Mouse (Mus musculus) myocyte (in vitro differentiated cells): ENCODE measurements around the gene Golga2. TPM values are rescaled to one million over a fixed set of nuclear protein-coding genes. Genes with fewer than 3 reads are reported as not detected.
A peak's percentile ranks its signal among the peaks of the same experiment; 100 is the strongest.
"Not testable (repeated sequence)": the region's sequence is repeated elsewhere in the genome, so short reads cannot be mapped to it uniquely, and the experiment has no call there.

ENCODE experiments used
- H3K27me3 ChIP-seq: one replicate; pipeline ENCODE4 v1.6.1; 2011; ENCODE audit not compliant: control insufficient read depth, insufficient read depth, insufficient read length
- H3K36me3 ChIP-seq: one replicate; pipeline ENCODE4 v1.6.1; 2011; ENCODE audit not compliant: control insufficient read depth, insufficient read depth
- H3K4me2 ChIP-seq: one replicate; pipeline ENCODE4 v1.6.1; 2011; ENCODE audit warnings: low read depth, control low read depth
- H3K4me3 ChIP-seq: one replicate; pipeline ENCODE4 v1.5.1; 2011; ENCODE audit warnings: mild to moderate bottlenecking, control low read depth, moderate library complexity
- H3K79me2 ChIP-seq: one replicate; pipeline ENCODE4 v1.6.1; 2011; ENCODE audit not compliant: control insufficient read depth, insufficient read depth
- H3ac ChIP-seq: one replicate; pipeline ENCODE4 v1.6.1; 2011; ENCODE audit not compliant: control insufficient read depth, insufficient read length
- CEBPB ChIP-seq: IDR thresholded peaks from 2 replicates; pipeline ENCODE4 v1.6.1; 2011; ENCODE audit warnings: mild to moderate bottlenecking, moderate library complexity; ENCODE audit not compliant: poor library complexity, insufficient read depth, severe bottlenecking
- E2F4 ChIP-seq: IDR thresholded peaks from one replicate; pipeline ENCODE4 v1.6.1; 2011; ENCODE audit warnings: mild to moderate bottlenecking, control low read depth, moderate library complexity; ENCODE audit not compliant: insufficient read depth
- MAX ChIP-seq: IDR thresholded peaks from one replicate; pipeline ENCODE4 v1.6.1; 2011; ENCODE audit warnings: low read depth, mild to moderate bottlenecking, control low read depth
- MYOD1 ChIP-seq, 3 experiments: IDR thresholded peaks; one replicate each; pipeline ENCODE4 v1.6.1; 2011; ENCODE audit warnings: control low read depth in 2 of 3, low read depth in 2 of 3, mild to moderate bottlenecking in 2 of 3, moderate library complexity in 1 of 3; ENCODE audit not compliant: insufficient read length in 2 of 3, control insufficient read depth in 1 of 3
- MYOG ChIP-seq, 3 experiments: IDR thresholded peaks; one replicate each; pipeline ENCODE4 v1.6.1; 2011; ENCODE audit warnings: control low read depth in 2 of 3, low read depth in 2 of 3, mild to moderate bottlenecking in 2 of 3; ENCODE audit not compliant: insufficient read length in 2 of 3, control insufficient read depth in 1 of 3, insufficient read depth in 1 of 3
- POLR2A ChIP-seq: IDR thresholded peaks from one replicate; pipeline ENCODE4 v1.6.1; 2011; ENCODE audit warnings: low read depth, mild to moderate bottlenecking, control low read depth, moderate library complexity; ENCODE audit not compliant: insufficient read length
- POLR2AphosphoS2 ChIP-seq: IDR thresholded peaks from one replicate; pipeline ENCODE4 v1.6.1; 2011; ENCODE audit warnings: low read depth, control low read depth; ENCODE audit not compliant: insufficient read length
- REST ChIP-seq: IDR thresholded peaks from one replicate; pipeline ENCODE4 v1.6.1; 2011; ENCODE audit warnings: mild to moderate bottlenecking, control low read depth, moderate library complexity; ENCODE audit not compliant: insufficient read depth, insufficient read length
- SRF ChIP-seq: IDR thresholded peaks from one replicate; pipeline ENCODE4 v1.6.1; 2011; ENCODE audit warnings: low read depth; ENCODE audit not compliant: control insufficient read depth, insufficient read length
- TCF12 ChIP-seq: IDR thresholded peaks from one replicate; pipeline ENCODE4 v1.6.1; 2011; ENCODE audit warnings: mild to moderate bottlenecking, control low read depth; ENCODE audit not compliant: poor library complexity, insufficient read depth, severe bottlenecking
- TCF3 ChIP-seq: IDR thresholded peaks from one replicate; pipeline ENCODE4 v1.6.1; 2011; ENCODE audit warnings: low read depth, control low read depth; ENCODE audit not compliant: insufficient read length
- USF1 ChIP-seq: IDR thresholded peaks from one replicate; pipeline ENCODE4 v1.6.1; 2011; ENCODE audit warnings: low read depth, mild to moderate bottlenecking, control low read depth, moderate library complexity
- polyA plus RNA-seq: library from polyadenylated mRNA; unstranded; fragments of >200 nt; fragmentation: generic; extraction: Trizol; gene quantifications from one replicate; pipeline ENCODE4 v1.2.1, GENCODE M21; 2012; ENCODE audit warnings: missing spikeins

Gene Golga2
- polyA plus RNA-seq, 1 experiment: 60.7 TPM

DNA sequence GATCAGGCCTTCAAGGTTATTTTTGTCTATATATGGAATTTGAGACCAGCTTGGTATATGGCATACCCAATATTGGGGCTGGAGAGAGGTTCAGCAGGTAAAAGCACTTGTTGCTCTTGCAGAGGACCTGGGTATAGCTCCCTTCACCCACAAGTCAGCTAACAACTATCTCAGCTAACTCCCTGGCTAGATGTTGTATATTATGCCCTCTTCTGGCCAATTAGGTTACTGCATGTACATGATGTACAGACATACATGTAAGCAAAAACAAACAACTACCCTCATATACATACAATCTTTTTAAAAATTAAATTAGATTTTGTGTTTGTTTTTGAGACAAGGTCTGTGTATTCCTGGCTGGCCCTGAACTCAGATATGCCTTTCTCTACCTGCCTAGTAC, 2.4 kb downstream of the Golga2 start:
- peak overlapping the region; percentile 88 for H3K4me3 ChIP-seq

DNA sequence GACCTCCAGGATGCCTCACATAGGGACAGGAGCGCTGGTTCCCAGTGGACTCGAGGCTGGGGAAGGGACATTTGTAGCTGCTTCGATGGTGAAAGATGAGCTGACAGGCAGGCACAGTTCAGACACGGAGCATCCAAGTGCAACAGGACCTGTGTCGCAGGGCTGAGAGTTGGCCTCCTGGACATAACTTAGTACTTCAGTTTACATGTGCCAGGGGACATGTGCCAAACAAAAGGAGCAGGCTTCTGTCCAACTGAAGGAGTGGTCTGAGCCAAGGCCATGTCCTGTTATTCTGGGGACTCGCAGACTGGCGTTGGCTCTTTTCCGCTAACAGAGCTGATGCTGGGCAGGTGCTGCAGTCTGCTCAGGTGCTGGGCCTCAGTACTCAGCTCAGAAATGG, 7.2 kb downstream of the Golga2 start:
- Histone ChIP-seq H3K4me3 (no peak overlapping the region), H3K36me3 (peaks cover 29% of the 10 kb centered on the region), H3K27me3 (no peaks in the 10 kb centered on the region), H3ac (no peak overlapping the region), H3K4me2 (no peak overlapping the region), H3K79me2 (peaks cover 24% of the 10 kb centered on the region)
- TF ChIP-seq POLR2AphosphoS2 (no peak), TCF12 (no peak), SRF (no peak), REST (no peak), MYOD1 (IDR thresholded peaks at IDR 0.05; ENCODE audit: control insufficient read depth in 1 of 3, insufficient read length in 2 of 3, low read depth in 2 of 3) (no peak), MAX (no peak), USF1 (no peak), POLR2A (no peak), MYOG (IDR thresholded peaks at IDR 0.05; ENCODE audit: control insufficient read depth in 1 of 3, insufficient read depth in 1 of 3, insufficient read length in 2 of 3, low read depth in 2 of 3) (no peak), CEBPB (no peak), E2F4 (no peak), TCF3 (no peak)

More for the DNA sequence above, 2.4 kb downstream of the Golga2 start:
- Histone ChIP-seq H3K4me2 (peak overlapping the region; percentile 86), H3K27me3 (no peaks in the 10 kb centered on the region), H3K79me2 (peaks cover 51% of the 10 kb centered on the region), H3K36me3 (peaks cover 15% of the 10 kb centered on the region), H3ac (no peak overlapping the region)
- TF ChIP-seq E2F4: no peak
- no peak for TF ChIP-seq MYOD1 (IDR thresholded peaks at IDR 0.05; ENCODE audit: control insufficient read depth in 1 of 3, insufficient read length in 2 of 3, low read depth in 2 of 3)
- no peak for TF ChIP-seq CEBPB
- TF ChIP-seq USF1: no peak
- TF ChIP-seq TCF3: no peak
- no peak for TF ChIP-seq SRF
- TF ChIP-seq REST: no peak
- TF ChIP-seq POLR2AphosphoS2: no peak
- no peak for TF ChIP-seq POLR2A
- no peak for TF ChIP-seq TCF12
- no peak for TF ChIP-seq MYOG (IDR thresholded peaks at IDR 0.05; ENCODE audit: control insufficient read depth in 1 of 3, insufficient read depth in 1 of 3, insufficient read length in 2 of 3, low read depth in 2 of 3)
- TF ChIP-seq MAX: no peak

- peaks cover 29% of the 10 kb centered on the region for H3K36me3 ChIP-seq
Observed at GRCm38 (mm10) chr2:32295285-32295684, 8.1 kb downstream of the Golga2 start.

DNA sequence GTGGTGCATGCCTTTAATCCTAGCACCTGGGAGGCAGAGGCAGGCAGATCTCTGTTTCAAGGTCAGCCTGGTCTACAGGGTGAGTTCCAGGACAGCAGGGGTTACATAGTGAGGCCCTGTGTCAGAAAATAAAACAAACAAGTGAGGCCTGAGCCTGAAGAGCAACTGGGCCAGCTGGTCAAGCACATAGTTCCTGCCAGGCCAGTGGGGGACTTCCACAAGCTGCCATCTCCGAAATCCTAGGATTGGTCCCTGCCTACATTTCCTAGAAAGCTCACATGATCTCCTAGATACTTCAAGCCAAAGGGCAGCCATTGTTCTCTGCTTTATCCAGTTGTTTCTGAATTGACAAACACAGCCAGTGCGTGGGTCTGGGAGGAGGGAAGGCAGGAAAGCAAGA, 8.7 kb downstream of the Golga2 start:
- H3K4me2 ChIP-seq, H3K4me3 ChIP-seq, H3ac ChIP-seq, H3K27me3 ChIP-seq, H3K79me2 ChIP-seq: not testable (repeated sequence)
- H3K36me3 ChIP-seq: peaks cover 29% of the 10 kb centered on the region

More at GRCm38 (mm10) chr2:32295285-32295684, 8.1 kb downstream of the Golga2 start:
- H3K4me2 ChIP-seq: no peak overlapping the region
- peaks cover 14% of the 10 kb centered on the region for H3K79me2 ChIP-seq
- H3ac ChIP-seq: no peak overlapping the region
- no peak overlapping the region for H3K4me3 ChIP-seq
- TF ChIP-seq POLR2AphosphoS2: no peak
- no peak for TF ChIP-seq REST
- H3K27me3 ChIP-seq: no peaks in the 10 kb centered on the region

DNA sequence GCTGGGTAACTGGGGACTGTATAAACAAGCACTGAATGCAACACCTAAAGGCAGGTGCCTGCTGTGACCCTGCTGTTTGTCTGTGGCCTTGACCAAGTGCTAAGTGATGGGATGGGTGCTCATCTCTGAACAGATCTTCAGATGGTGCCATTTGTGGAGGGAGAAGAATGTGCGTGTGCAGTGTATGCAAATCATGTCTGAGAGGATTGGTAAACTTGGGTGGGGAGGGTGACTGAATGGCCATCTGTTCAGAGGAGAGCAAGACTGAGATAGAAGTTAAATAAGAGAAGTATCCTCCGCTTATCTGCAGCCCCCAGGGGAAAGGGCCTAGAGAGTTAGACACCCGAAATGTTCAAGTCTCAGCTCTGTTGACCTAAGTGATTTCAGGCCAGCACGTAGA, 12.3 kb downstream of the Golga2 start:
- TF ChIP-seq SRF: no peak
- no peak for TF ChIP-seq TCF3
- no peak for TF ChIP-seq POLR2A
- no peak for TF ChIP-seq USF1
- no peak for TF ChIP-seq CEBPB
- no peak for TF ChIP-seq MYOD1 (IDR thresholded peaks at IDR 0.05; ENCODE audit: control insufficient read depth in 1 of 3, insufficient read length in 2 of 3, low read depth in 2 of 3)
- no peak for TF ChIP-seq MAX
- no peak for TF ChIP-seq MYOG (IDR thresholded peaks at IDR 0.05; ENCODE audit: control insufficient read depth in 1 of 3, insufficient read depth in 1 of 3, insufficient read length in 2 of 3, low read depth in 2 of 3)
- TF ChIP-seq REST: no peak
- no peak for TF ChIP-seq POLR2AphosphoS2
- no peak for TF ChIP-seq TCF12
- TF ChIP-seq E2F4: no peak
- H3K4me2 ChIP-seq: no peak overlapping the region
- H3K4me3 ChIP-seq: no peak overlapping the region
- no peaks in the 10 kb centered on the region for H3K79me2 ChIP-seq
- no peaks in the 10 kb centered on the region for H3K27me3 ChIP-seq
- H3ac ChIP-seq: no peak overlapping the region
- peaks cover 23% of the 10 kb centered on the region for H3K36me3 ChIP-seq
